Mouse (Mus musculus) mesoderm, embryonic 11.5 days (tissue): ENCODE data around the gene Ccdc12.

Experiments used
- DNase-seq: peaks from one replicate; pipeline ENCODE4 v3.0.0-alpha.2; 2012; ENCODE audit warnings: low read depth, low spot score

The Ccdc12 gene

DNA sequence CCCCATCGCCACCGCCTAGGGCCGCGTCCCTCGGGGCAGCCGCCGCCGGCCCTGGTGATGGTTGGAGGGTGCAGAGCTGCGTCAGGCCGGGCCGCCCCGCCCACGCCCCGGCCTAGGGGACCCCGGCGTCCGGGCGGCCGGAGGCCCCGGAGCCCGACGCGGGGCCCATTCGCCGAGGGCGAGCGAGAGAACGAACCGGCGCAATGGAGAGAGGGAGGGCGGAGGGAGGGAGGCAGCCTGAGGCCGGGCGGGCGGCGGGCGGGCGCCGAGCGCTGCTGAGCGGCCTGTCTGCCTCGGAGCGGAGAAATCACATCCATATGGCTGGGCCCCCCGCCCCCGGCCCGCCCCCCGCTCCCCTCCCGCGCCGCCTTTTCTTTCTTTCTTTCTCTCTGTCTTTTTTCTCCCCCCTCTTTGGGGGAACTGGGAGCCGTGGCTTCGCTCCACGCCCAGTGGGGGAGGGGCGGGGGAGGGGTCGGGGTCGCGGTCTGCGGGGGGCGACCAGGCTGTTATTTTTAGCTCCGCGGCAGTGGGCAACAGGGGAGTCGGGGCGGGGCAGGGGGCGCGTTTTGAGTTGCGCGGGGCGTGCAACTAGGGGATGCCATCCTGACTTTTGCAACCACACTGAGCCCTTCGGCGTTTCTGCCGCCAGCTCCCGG is 86.1 kb downstream of the Ccdc12 start:
- peak; percentile 70 for DNase-seq

DNA sequence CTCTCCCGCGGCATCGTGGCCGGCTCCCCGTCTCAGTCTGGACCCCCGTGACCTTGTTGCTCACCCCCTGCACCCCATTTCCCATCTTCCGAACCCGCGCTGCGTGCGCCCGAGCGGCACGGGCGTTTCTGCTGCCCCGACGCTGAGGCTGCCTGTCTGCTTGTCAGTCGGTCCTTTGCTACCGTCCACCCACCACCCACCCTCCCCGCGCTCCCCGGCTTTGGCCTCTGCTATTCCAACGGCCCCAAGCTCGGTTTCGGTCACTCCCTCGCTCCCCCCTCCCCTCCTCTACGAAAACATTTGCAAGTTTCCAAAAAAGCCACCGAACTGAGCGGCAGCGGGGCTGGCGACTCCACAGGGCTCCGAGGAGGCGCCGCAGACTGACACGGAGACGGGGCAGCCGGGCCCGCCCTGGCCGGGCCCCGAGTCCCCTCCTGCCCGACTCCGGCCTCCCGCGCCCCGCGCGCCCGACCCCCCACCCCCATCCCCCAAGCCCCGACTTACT is 86.7 kb downstream of the Ccdc12 start:
- peak; percentile 69 for DNase-seq

DNA sequence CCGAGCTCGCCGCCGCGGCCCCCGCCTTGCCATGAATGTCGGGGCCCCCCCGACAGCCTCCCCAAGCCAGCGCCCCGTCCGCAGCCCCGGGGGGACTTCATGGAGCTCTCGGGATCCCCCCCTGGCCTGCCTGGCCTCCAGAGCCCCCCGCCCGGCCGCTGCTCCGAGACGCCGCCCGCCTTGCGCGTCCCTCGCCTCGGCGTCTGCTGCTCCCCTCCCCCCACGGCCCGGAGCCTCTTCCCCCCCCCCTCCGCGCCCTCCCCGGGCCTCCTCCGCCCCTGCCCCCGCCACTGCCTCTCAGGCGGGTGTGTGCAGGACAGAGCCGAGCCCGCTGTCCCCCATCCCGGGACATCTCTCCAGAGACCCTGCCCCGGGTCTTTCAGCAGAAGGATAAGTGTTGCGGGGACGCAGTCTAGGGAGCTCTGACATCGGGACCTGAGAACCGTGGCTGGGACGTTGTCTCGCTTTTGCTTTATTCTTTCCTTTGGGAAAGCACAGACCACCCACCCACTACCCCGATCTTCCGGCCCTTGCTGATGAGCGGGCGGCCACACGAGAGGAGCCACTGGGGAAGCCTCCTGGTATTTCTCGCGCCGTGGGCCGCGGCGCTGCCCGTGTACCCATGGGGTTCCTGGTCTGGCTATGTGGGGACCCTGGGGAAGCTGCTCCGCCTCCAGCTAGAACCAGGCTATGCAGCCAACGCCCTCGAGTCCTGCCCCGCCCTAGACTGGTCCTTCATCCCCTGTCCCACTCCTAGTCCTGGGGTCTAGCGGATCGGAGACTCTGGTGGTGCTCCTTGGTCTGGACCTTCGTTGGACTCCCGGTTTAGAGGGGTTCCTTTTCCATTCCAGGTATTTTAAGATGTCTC is 87.4 kb downstream of the Ccdc12 start:
- peak; percentile 53 for DNase-seq

DNA sequence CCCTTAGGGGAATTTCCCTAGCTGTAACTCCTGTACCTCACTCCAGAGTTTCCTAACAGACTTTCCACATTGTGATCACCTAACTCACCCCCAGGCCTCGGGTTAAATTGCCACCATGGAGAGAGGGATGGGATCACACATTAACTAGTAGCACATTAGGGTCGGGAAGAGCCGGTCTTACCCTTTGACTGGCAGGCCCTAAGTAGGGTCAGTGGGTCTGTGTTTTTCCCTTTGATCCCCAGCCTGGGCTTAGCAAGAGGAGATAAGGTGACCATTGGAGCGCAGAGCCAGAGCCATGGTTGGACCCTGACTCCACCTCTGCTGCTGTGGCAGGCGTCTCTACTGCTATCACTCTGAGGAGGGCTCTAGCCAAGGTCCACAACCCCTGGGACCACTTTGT is 89.4 kb downstream of the Ccdc12 start:
- no peak for DNase-seq

DNA sequence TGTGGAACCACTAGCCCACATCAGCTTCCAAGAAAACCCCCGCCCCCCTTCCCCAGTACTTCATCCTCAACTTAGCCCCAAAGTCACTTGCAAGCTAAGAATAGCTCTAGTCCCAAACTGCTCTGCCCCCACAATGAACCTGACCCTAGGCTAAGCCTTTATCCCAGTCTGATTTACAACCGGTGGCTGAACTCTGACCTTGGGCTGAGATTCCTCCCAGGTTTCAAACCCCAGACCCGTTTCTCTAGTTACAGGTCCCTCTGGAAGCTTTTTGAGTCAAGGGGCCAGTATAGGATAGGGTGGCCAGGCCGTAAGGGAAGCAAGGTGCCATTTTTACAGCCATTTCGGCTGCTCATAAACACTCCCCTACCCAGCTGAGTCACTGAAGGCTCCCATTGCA is 89.9 kb downstream of the Ccdc12 start:
- DNase-seq, result peak; percentile 76

DNA sequence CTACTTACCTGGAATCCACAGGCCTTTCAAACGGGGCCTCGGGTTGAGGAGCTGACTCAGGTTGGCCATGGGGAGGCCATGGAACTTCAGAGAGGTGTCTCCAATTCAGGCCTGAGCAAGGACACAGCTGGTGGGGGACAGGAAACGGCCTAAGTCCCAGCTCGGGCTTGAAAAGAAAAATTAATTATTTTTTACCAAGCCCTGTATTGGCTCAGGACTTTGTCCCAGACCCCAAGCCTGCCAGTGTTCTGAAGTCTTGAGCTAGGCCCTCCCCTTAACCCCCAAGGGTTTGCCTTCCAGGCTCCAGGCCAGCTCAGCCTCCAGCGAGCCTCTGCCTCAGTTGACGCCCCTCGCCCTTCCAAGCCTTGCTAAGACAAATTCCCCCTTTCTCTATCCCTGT is 90.7 kb downstream of the Ccdc12 start, which contains the start of gene Pth1r:
Pth1r (minus strand) TSS at position 185 of the 400 bp plus-strand sequence.
- DNase-seq, result no peak

DNA sequence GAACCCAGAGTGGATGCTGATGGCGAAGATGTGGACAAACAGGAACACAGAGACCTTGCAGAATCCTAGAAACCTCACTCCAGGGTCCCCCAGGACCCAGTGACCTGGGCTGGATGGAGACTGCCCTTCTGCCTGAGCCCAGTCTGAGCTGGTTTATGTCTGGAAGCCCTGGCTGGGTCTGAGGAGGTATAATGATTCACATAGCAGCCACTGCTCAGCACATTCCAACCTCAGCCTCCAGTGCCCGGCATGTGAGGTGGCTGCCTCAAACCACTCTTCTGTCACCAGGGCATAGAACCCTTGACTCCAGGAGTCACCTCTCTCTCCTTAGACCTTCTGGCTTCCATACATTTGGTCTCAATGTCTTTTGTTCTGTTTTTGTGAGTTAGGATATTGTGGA is 92.1 kb downstream of the Ccdc12 start:
- DNase-seq, result no peak

DNA sequence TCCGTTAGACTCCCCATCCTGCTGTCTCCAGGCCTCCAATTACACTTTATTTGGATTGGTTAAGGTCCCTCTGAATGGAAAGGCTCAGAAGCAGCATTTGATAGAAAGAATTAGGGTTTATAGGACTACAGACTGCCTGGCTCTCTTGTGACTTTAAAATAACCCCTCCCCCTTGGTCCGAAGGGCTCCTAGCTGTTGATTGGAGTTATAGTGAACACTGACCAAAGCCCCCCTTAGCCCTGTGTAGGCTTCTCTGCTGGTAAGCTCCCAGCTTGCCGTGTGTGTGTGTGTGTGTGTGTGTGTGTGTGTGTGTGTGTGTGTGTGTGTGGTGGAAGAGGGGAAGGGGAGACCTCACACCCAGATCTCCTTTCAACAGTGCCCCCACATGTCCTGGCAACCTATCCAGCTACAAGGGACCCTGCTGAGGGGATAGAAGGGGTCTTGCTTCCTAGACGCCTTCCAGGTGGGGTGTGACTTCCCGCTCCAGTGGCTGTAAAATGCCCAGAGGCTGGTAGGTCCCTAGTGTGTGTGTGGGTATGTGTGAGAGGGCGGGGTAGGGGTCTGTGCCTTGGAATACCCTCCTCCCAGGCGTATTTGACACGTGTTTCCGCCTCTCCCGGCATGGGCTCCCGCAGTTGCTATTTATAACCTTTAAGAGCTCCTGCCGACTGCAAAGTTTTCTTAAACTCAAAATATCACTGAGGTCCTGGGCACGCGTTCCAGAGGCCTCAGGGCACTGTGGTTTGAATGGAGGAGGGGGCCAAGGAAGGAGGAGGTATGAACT is 94.3 kb downstream of the Ccdc12 start:
- DNase-seq, result no peak

DNA sequence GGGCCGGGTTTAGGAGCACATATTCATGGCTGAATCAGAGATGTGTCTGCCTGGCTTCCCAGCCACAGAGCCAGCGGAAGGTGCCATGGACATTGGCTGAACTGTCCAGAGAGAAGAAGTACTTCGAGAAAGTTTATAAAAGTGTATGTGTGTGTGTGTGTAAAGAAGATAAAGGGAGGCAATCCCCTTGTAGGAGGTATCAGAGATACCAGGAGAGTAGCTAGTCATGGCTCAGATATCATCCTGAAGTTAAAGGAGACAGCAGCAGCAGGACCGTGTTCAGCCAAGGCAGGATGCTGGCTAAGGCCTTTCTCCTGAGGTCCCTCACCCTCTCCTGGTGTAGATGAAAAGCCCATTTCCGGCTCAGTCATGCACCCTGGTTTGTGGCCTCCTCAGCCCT is 95.1 kb downstream of the Ccdc12 start:
- no peak for DNase-seq

DNA sequence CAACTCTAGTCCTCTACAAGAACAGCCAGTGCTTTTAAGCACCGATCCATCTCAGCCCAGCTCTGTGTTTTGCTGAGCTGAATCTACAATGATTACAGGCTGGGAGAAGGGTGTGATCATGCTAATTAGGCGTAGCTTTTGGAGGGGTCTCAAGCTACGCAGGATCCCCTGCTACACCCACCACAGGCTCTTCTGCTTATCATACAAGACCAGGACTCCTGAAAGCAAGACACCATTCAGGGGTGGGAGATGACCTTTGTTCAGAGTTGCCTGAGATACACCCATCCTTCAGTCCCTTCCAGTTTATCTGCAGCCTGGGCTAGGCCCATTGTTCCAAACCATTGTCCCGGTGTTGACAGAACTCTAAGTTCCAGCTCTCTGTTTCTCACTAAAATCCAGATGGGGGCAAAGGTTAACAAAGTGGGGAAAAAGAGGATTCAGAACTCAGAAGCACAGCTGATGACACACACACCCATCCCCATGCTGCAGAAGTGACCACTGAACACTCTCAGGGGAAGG is 96.7 kb downstream of the Ccdc12 start:
- DNase-seq, result no peak

DNA sequence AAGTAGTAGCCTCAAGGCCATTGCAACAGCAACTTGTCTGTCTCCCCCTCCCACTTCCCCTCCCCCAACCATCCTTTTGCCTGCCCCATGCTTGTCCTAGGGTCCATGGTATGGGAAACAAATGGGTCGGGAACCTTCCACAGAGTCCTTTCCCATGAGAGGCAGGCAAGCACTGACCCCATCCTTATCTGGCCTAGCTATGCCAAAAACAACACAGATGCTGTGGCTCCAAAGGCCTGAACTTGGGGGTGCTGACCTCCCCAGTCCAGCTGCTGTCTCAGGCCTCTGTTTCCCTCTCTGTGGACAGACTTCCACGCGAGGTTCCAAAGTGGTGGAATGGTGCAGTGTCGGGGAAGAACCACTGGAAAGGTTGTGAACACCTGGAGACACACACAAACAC is 97.5 kb downstream of the Ccdc12 start:
- DNase-seq, result no peak

DNA sequence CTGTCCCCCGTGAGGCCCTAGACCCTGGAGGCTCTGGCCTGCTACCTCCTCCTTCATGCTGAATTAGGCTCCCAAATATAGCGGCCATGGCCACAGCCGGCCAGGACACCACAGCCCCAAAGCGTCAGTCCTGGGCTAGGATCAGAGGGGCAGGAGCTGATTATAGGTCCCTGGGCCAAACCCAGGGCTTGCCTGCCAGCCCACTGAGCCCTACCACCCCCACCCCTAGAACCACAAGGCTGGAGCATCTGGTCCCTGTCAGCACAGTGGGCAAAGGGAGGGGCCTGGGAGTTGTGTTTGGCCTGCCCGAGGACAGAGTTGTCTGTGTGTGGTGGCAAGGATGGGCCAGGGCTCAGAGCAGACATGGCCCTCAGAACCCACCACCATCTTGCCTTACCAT is 101.5 kb downstream of the Ccdc12 start:
- DNase-seq, result no peak

DNA sequence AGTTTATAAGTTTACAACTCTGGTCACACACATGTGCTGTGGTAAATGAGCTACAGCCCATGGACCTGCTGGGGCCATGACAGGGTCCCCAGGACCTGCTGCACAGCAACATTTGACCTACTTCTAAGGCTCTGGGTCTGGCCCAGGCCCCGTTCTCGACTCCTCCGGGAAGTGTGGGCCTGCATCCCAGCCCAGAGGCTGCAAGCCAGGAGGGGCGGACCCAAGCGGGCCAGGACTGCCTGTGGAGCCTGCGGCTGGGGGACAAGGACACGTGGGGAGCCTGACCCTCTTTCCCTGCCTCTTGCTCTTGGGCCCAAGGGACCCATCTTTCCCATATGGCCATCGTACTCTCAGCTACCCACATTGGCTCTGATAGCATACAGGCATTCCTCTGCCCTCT is 102.3 kb downstream of the Ccdc12 start:
- no peak for DNase-seq

DNA sequence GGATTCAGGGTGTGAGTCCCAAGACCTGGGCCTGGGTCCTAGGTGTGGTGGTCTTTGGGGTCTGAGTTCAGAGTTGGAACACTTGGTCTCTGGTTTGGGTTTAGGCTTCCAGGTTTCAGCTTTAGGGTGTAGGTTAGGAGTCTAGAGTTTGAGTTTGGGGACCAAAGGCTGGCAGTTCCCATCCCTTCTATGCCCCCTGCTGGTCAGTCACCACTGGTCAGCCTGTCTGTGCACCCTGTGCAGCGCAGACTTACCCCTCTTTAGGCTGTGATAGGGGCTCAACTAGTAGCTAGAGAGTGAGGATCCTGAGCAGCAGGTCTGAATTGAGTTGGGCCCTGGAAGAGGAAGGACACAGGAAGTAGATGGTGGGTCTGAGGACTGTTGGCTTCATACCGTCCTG is 103.0 kb downstream of the Ccdc12 start:
- peak; percentile 52 for DNase-seq

DNA sequence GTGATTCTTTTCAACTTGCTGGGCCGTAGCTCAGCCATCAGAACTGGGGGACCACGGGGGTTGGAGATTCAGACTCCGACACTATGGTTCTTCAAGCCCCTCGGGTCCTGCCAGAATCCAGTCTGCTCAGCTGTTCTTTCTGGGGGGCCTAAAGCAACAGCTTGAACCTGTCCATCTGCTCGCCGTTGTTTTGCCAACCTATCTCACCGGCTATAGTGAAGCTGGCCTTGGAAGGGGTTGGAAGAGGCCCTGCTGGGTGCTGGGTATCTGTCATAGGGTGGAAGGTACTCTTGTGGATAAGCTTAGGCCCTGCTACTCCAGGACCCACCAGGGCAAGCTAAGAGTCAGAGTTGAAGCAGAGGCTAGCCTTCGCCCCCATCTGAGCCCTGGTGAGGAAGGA is 104.6 kb downstream of the Ccdc12 start:
- no peak for DNase-seq
